Mouse (Mus musculus) lung, embryonic 15.5 days (tissue): ENCODE results near the gene Esf1. TPM values are rescaled to one million over a fixed set of nuclear protein-coding genes. Genes with fewer than 3 reads are reported as not detected.
A peak's percentile ranks its signal among the peaks of the same experiment; 100 is the strongest.
"Not testable (repeated sequence)": the region's sequence is repeated elsewhere in the genome, so short reads cannot be mapped to it uniquely, and the experiment has no call there.

ENCODE experiments used
- ATAC-seq: fragments of 200-750 bp; cut with Nextera tagmentation; 2 replicates; pipeline ENCODE4 v1.8.0; 2017; ENCODE audit warnings: moderate number of reproducible peaks, borderline replicate concordance; ENCODE audit not compliant: low FRiP score, low TSS enrichment; ENCODE audit errors: extremely low read depth
- H3K27ac ChIP-seq: fragments of 300-500 bp; sonication (generic); 2 replicates; pipeline ENCODE4 v1.5.1; 2015; ENCODE audit warnings: moderate library complexity, mild to moderate bottlenecking, inconsistent platforms
- H3K27me3 ChIP-seq: fragments of 300-500 bp; sonication (generic); 2 replicates; pipeline ENCODE4 v1.6.1; 2015; ENCODE audit warnings: inconsistent platforms
- H3K36me3 ChIP-seq: fragments of 300-500 bp; sonication (generic); 2 replicates; pipeline ENCODE4 v1.6.1; 2015; ENCODE audit warnings: inconsistent platforms
- H3K4me1 ChIP-seq: fragments of 300-500 bp; sonication (generic); 2 replicates; pipeline ENCODE4 v1.6.1; 2015; ENCODE audit warnings: inconsistent platforms
- H3K4me2 ChIP-seq: fragments of 300-500 bp; sonication (generic); 2 replicates; pipeline ENCODE4 v1.6.1; 2015; ENCODE audit warnings: inconsistent platforms, mild to moderate bottlenecking, moderate library complexity
- H3K4me3 ChIP-seq: fragments of 300-500 bp; sonication (generic); 2 replicates; pipeline ENCODE4 v1.5.1; 2015; ENCODE audit warnings: mild to moderate bottlenecking, inconsistent platforms
- H3K9ac ChIP-seq: fragments of 300-500 bp; sonication (generic); 2 replicates; pipeline ENCODE4 v1.6.1; 2015; ENCODE audit warnings: inconsistent platforms
- H3K9me3 ChIP-seq: fragments of 300-500 bp; sonication (generic); 2 replicates; pipeline ENCODE4 v1.6.1; 2016; ENCODE audit warnings: inconsistent platforms
- WGBS: fragments of 180-500 bp; shearing (Covaris S2); methylation state at CpG from one replicate; pipeline ENCODE4 v1.1.7; 2015; 5-methylcytosine and 5-hydroxymethylcytosine counted together
- polyA plus RNA-seq: library from polyadenylated mRNA; unstranded; fragments of >200 nt; fragmentation: Nextera tagmentation; extraction: Ambion mirVana; gene quantifications from 2 replicates; pipeline ENCODE4 v1.2.1, GENCODE M21; 2015

Gene Esf1
- polyA plus RNA-seq, 1 experiment from 2014 or later = 23.4 TPM

GRCm38 (mm10) chr2:140159186-140159730, 11.1 kb downstream of the Esf1 start:
- H3K4me3 ChIP-seq = no peak overlapping the region
- H3K9ac ChIP-seq = no peak overlapping the region
- H3K9me3 ChIP-seq = no peaks in the 10 kb centered on the region
- H3K27ac ChIP-seq = no peak overlapping the region
- peaks cover 46% of the 10 kb centered on the region for H3K36me3 ChIP-seq
- no peak for ATAC-seq
- 73% methylated on average over 3 of the region's 3 CpGs for WGBS
- H3K27me3 ChIP-seq = no peaks in the 10 kb centered on the region
- H3K4me1 ChIP-seq = no peaks in the 10 kb centered on the region
- H3K4me2 ChIP-seq = no peak overlapping the region

DNA sequence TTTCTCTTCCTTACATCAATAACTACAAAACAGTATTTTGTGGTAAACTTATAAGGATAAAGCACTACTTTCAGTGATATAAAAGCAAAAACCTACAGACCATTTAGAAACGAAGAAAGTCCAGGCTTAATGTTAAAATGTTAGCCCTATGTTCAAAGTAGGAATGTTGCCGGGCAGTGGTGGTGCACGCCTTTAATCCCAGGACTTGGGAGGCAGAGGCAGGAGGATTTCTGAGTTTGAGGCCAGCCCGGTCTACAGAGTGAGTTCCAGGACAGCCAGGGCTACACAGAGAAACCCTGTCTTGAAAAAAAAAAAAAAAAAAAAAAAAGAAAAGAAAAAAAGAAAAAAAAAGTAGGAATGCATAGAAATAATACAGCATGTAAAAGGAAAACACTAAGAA, 18.6 kb downstream of the Esf1 start, which contains the start of gene Gm17374:
TSS of gene Gm17374 (plus strand) at position 301 of the 400 bp plus-strand sequence.
- 90% methylated on average over 4 of the region's 4 CpGs for whole genome bisulfite sequencing
- peaks cover 36% of the 10 kb centered on the region for H3K36me3 ChIP-seq

GRCm38 (mm10) chr2:140125516-140125915, 44.8 kb downstream of the Esf1 start:
- WGBS = 88% methylated on average over 2 of the region's 2 CpGs

More for the DNA sequence above, 18.6 kb downstream of the Esf1 start, which contains the start of gene Gm17374:
- H3K4me2 ChIP-seq, H3K4me1 ChIP-seq, H3K9ac ChIP-seq, ATAC-seq, H3K4me3 ChIP-seq, H3K27me3 ChIP-seq, H3K27ac ChIP-seq, H3K9me3 ChIP-seq: not testable (repeated sequence)

DNA sequence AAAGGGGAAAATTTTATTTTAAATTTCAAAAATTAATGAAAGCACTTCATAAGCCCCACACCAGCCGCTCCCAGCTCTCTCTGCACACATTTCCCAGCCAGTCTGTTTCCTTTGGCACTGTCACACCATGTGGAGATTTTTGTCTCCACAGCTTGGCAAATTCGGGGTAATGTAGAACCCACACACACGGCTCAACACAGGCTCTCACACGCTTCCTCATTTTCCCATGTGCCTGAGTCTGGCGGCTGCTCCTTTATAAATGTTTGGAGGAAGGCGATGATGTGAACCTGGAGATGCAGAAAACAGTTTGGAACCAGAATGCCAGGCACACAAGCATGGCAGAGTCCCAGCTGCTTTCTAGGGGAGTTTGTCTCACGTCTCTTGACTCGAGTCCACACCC, 56.5 kb downstream of the Esf1 start:
- Histone ChIP-seq H3K4me2 (no peak overlapping the region), H3K4me1 (no peaks in the 10 kb centered on the region), H3K9me3 (no peaks in the 10 kb centered on the region), H3K36me3 (no peaks in the 10 kb centered on the region), H3K27ac (no peak overlapping the region), H3K4me3 (no peak overlapping the region), H3K27me3 (no peaks in the 10 kb centered on the region), H3K9ac (no peak overlapping the region)
- 81% methylated on average over 8 of the region's 8 CpGs for WGBS
- no peak for ATAC-seq

More at GRCm38 (mm10) chr2:140125516-140125915, 44.8 kb downstream of the Esf1 start:
- Histone ChIP-seq H3K4me2 (no peak overlapping the region), H3K9ac (no peak overlapping the region), H3K27me3 (no peaks in the 10 kb centered on the region), H3K36me3 (peaks cover 60% of the 10 kb centered on the region), H3K4me1 (no peaks in the 10 kb centered on the region), H3K9me3 (no peaks in the 10 kb centered on the region), H3K4me3 (no peak overlapping the region), H3K27ac (no peak overlapping the region)
- ATAC-seq = no peak

DNA sequence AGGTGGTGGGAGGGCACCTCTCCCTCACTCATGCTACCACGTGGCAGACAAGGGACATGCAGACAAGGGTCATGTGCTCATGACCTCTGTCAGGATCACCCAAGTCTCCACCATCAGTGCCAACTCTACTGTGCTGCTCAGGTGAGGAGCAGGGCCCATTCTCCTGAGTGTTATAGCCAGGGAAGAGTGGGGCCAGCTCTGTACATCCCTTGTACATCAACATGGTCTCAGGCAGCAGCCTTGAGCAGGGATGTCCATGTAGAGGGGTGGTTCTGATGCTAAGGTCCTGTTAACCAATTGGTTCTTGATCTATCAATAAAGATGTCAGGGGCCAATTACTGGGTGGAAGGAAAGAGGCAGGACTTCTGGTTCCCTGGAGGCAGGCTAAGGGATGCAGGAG, 61.4 kb downstream of the Esf1 start:
- H3K9ac ChIP-seq = no peak overlapping the region
- H3K4me2 ChIP-seq = no peak overlapping the region
- H3K27me3 ChIP-seq = no peaks in the 10 kb centered on the region
- no peak overlapping the region for H3K27ac ChIP-seq
- WGBS = 33% methylated on average over 1 of the region's 1 CpGs
- no peak overlapping the region for H3K4me3 ChIP-seq
- H3K9me3 ChIP-seq = no peaks in the 10 kb centered on the region
- no peaks in the 10 kb centered on the region for H3K4me1 ChIP-seq
- no peaks in the 10 kb centered on the region for H3K36me3 ChIP-seq
- no peak for ATAC-seq

DNA sequence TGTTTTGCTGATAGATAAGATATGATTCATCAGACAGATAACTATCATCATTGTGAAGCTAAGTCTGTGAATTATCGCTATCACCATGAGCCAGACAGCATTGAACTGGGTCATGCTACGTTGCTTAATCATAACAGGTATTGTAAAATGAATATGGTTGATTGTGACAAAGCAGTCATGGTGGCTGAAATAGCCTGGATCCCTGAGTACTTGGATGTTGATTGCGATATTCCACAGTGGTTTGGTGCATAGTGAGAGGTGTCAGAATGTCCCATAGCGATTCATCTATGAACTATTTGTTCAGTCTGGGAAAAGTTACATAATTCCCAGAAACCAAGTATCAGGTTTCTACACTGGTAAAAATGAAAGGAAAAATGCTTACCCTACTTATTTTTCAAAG, 62.7 kb downstream of the Esf1 start:
- H3K4me3 ChIP-seq = no peak overlapping the region
- WGBS = 75% methylated on average over 4 of the region's 4 CpGs

GRCm38 (mm10) chr2:140104951-140105350, 65.4 kb downstream of the Esf1 start:
- Histone ChIP-seq H3K9me3 (no peaks in the 10 kb centered on the region), H3K27ac (no peak overlapping the region), H3K4me3 (no peak overlapping the region), H3K4me1 (no peaks in the 10 kb centered on the region), H3K9ac (no peak overlapping the region), H3K36me3 (no peaks in the 10 kb centered on the region), H3K27me3 (no peaks in the 10 kb centered on the region), H3K4me2 (no peak overlapping the region)
- WGBS = 51% methylated on average over 3 of the region's 3 CpGs
- no peak for ATAC-seq

More for the DNA sequence above, 62.7 kb downstream of the Esf1 start:
- Histone ChIP-seq H3K36me3 (no peaks in the 10 kb centered on the region), H3K9me3 (no peaks in the 10 kb centered on the region), H3K4me2 (no peak overlapping the region), H3K9ac (no peak overlapping the region), H3K27ac (no peak overlapping the region), H3K27me3 (no peaks in the 10 kb centered on the region), H3K4me1 (no peaks in the 10 kb centered on the region)
- no peak for ATAC-seq

DNA sequence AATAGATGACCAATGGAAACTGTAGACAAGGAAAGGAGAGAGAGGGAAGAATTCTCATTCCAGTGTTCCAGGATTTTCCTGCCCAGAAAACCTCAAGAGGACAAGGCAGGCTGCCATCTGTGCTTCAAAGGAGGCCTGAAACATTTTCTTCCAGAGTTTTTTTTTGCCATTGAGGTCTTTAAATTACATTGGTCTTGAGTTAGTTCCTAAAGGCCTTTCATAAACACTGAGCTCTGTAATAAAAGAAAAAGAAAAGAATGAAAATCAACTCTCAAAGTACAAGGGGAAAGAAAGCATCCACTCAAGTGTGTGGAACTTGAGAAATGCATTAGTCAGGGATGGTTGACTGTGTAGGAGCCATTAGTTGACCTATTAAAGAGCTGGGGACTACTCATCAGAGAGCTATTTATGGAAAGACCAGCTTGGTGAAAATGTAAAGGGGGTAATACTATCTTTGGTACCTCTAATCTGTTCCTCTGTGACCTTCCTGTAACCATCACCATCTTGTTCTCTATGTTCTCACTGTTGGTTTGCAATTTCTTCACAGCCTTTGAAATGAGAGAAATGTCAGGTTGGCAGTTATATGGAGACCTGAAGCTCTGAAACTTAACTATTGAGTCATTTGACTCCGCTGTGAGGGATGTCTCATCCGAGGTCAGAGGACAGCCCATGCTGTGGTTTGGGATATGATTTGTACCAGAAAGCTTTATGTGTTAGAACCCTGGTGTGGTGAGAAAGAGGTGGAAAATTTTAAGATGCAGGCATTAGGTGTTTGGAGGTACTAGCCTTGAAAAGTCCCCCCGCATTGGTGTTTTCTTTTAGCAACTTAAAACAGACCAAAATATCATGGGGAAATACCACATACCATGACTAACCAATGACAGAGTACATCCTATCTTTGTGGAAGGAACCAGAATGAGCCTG, 69.6 kb downstream of the Esf1 start:
- ATAC-seq = no peak
- Histone ChIP-seq H3K27me3 (no peaks in the 10 kb centered on the region), H3K4me2 (no peak overlapping the region), H3K36me3 (no peaks in the 10 kb centered on the region), H3K9ac (no peak overlapping the region), H3K9me3 (no peaks in the 10 kb centered on the region), H3K27ac (no peak overlapping the region), H3K4me1 (no peaks in the 10 kb centered on the region), H3K4me3 (no peak overlapping the region)
- WGBS = 81% methylated on average over 3 of the region's 3 CpGs

- Histone ChIP-seq H3K9me3 (no peaks in the 10 kb centered on the region), H3K27me3 (no peaks in the 10 kb centered on the region), H3K36me3 (no peaks in the 10 kb centered on the region), H3K27ac (no peak overlapping the region), H3K4me2 (no peak overlapping the region), H3K4me3 (no peak overlapping the region), H3K4me1 (no peaks in the 10 kb centered on the region), H3K9ac (no peak overlapping the region)
- WGBS = 48% methylated on average over 3 of the region's 3 CpGs
- no peak for ATAC-seq
Measured at GRCm38 (mm10) chr2:140099971-140100370, 70.4 kb downstream of the Esf1 start.

DNA sequence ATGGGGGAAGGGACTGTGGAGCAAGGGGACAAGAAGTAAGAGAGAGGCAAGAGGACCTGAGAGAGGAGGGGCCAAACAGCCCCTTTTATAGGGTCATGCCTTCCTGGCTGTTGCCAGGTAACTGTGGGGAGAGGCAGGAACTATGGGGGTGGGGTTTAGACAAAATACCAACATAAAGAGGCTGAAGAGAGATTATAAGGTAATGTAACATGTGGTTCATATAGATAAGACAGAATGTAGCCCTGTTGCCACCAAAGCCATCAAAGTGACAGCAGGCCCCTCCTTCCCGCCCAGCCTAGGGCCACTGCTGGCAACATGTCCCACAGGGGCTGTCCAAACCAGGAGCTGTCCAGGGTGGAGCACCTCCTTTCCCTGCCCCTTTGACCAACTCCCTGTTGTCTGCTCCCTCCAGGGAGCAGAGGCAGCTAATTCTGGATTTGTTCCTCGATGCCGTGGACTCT, 73.2 kb downstream of the Esf1 start:
- ATAC-seq = peak; percentile 60; the same call in 1 of the 2 replicates
- Histone ChIP-seq H3K27me3 (no peaks in the 10 kb centered on the region), H3K27ac (no peak overlapping the region), H3K4me2 (no peak overlapping the region), H3K4me1 (no peaks in the 10 kb centered on the region), H3K4me3 (no peak overlapping the region), H3K9ac (no peak overlapping the region), H3K36me3 (no peaks in the 10 kb centered on the region), H3K9me3 (no peaks in the 10 kb centered on the region)
- 62% methylated on average over 3 of the region's 3 CpGs for WGBS

- Histone ChIP-seq H3K27ac (no peak overlapping the region), H3K4me2 (no peak overlapping the region), H3K9me3 (no peaks in the 10 kb centered on the region), H3K4me3 (no peak overlapping the region), H3K36me3 (no peaks in the 10 kb centered on the region), H3K4me1 (no peaks in the 10 kb centered on the region), H3K27me3 (no peaks in the 10 kb centered on the region), H3K9ac (no peak overlapping the region)
- WGBS = 80% methylated on average over 5 of the region's 5 CpGs
- no peak for ATAC-seq
Measured at GRCm38 (mm10) chr2:140096034-140096433, 74.3 kb downstream of the Esf1 start.

GRCm38 (mm10) chr2:140093433-140093832, 76.9 kb downstream of the Esf1 start:
- no peak for ATAC-seq
- Histone ChIP-seq H3K9me3 (no peaks in the 10 kb centered on the region), H3K27me3 (no peaks in the 10 kb centered on the region), H3K4me1 (no peaks in the 10 kb centered on the region), H3K4me3 (no peak overlapping the region), H3K36me3 (no peaks in the 10 kb centered on the region), H3K4me2 (no peak overlapping the region), H3K9ac (no peak overlapping the region), H3K27ac (no peak overlapping the region)
- 90% methylated on average over 5 of the region's 5 CpGs for WGBS
